Mouse (Mus musculus): Measurements from ENCODE around the gene Ugcg.

DNA sequence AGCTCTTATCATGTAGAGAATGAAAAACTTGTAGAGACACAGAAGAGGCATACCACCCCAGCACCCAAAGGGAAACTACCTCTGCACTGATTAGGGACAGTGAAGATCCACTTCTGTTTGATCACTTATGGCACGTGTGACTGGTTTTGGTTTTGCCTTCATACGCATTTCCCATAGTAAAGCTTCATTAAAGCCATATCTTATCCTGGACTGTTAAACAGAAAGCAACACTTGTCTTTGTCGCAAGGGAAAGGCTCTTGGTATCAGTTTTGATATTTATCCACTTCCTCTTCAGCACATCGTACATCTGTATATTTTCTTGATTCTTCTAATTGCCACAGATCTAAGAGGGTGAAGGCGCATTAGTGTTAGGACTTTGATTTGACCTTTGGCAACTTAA lies 25.6 kb downstream of the Ugcg start:
- TF ChIP-seq POLR2A (IDR thresholded peaks at IDR 0.05; ENCODE audit: borderline replicate concordance, low read depth, low read length), result no peak
- no peak for TF ChIP-seq CTCF (IDR thresholded peaks at IDR 0.05; ENCODE audit: low read depth, low read length)
